Comparison of ENCODE assay signal across 8 mouse cellular contexts in genomic region chr15:5185366-5186292, GRCm38 (mm10). TPM values are rescaled to one million over a fixed set of nuclear protein-coding genes. Genes with fewer than 3 reads are reported as not detected.
DNase-seq lines count a peak whose midpoint lies in the region; ATAC-seq and TF ChIP-seq lines count a peak whose summit lies in the region.

Gene Ttc33 (plus strand): TSS chr15:5185525.

- H3K4me1 ChIP-seq in brown adipose tissue, adult 24 weeks (ENCODE audit: control insufficient read depth, insufficient read depth, insufficient read length, low read length) = no peaks in the 10 kb centered on the region
- H3K4me1 ChIP-seq in heart, embryonic 13.5 days = peaks cover 20% of the 10 kb centered on the region
- peaks cover 11% of the 10 kb centered on the region for H3K4me1 ChIP-seq in kidney, postnatal 0 days (replicated peaks; ENCODE audit: insufficient read depth, low read length)
- H3K4me1 ChIP-seq in liver, adult 2 months (ENCODE audit: control insufficient read depth, insufficient read depth, low read length) = peaks cover 10% of the 10 kb centered on the region

- peak; percentile 89 for ATAC-seq in erythroid progenitor cell, adult 5-6 weeks (replicated peaks; ENCODE audit: low FRiP score, poor library complexity, severe bottlenecking)
- ATAC-seq in heart, embryonic 13.5 days (ENCODE audit: extremely low read depth, insufficient number of reproducible peaks, low FRiP score, low TSS enrichment) = peak; percentile 63; the same call in 1 of the 2 replicates
- ATAC-seq in kidney, postnatal 0 days (replicated peaks; ENCODE audit: low FRiP score, low read depth) = peak; percentile 90
- ATAC-seq in monocyte, adult 5-6 weeks (replicated peaks; ENCODE audit: insufficient number of reproducible peaks, low FRiP score, low TSS enrichment, poor library complexity, severe bottlenecking) = peak; percentile 63; the same call in 1 of the 2 replicates

- peak; percentile 73 for DNase-seq in CD4-positive, CD25-positive, alpha-beta regulatory T cell, adult 2 months (ENCODE audit: low read depth, low spot score)
- peak; percentile 92 for DNase-seq in kidney, postnatal 0 days (ENCODE audit: low spot score)
- peak; percentile 87 for DNase-seq in liver, adult 2 months (ENCODE audit: extremely low read depth, low read depth, low spot score)
- peak; percentile 75 to 80 for DNase-seq in spleen, postnatal 36 days (ENCODE audit: low spot score in 2 of 2)

- peaks cover 20% of the 10 kb centered on the region for H3K36me3 ChIP-seq in heart, embryonic 13.5 days
- H3K36me3 ChIP-seq in kidney, postnatal 0 days (ENCODE audit: insufficient read depth, low read length) = peaks cover 9% of the 10 kb centered on the region
- peaks cover 4% of the 10 kb centered on the region; the same call in 1 of the 2 replicates for H3K36me3 ChIP-seq in liver, adult 2 months (ENCODE audit: control insufficient read depth, insufficient read depth, low read length)

- H3K4me3 ChIP-seq in brown adipose tissue, adult 24 weeks (ENCODE audit: insufficient read depth, low read depth, low read length) = peak within 1 kb of the TSS; percentile 96
- H3K4me3 ChIP-seq in heart, embryonic 13.5 days = peak within 1 kb of the TSS; percentile 97
- H3K4me3 ChIP-seq in kidney, postnatal 0 days (replicated peaks; ENCODE audit: low read depth, low read length) = peak within 1 kb of the TSS; percentile 92
- peak within 1 kb of the TSS; percentile 96 for H3K4me3 ChIP-seq in liver, adult 2 months (ENCODE audit: insufficient read depth, low read depth, low read length)

- TF ChIP-seq POLR2A in liver, adult 2 months (IDR thresholded peaks at IDR 0.05; ENCODE audit: extremely low read depth, insufficient read depth, low read length) = peak; percentile 83

- H3K4me2 ChIP-seq in heart, embryonic 13.5 days = peak within 1 kb of the TSS; percentile 87
- peak within 1 kb of the TSS; percentile 68 for H3K4me2 ChIP-seq in kidney, postnatal 0 days (ENCODE audit: low read length)

- H3K9me3 ChIP-seq in heart, embryonic 13.5 days = no peaks in the 10 kb centered on the region
- no peaks in the 10 kb centered on the region for H3K9me3 ChIP-seq in kidney, postnatal 0 days (replicated peaks; ENCODE audit: low read length)

- no peaks in the 10 kb centered on the region for H3K27me3 ChIP-seq in heart, embryonic 13.5 days (replicated peaks)
- H3K27me3 ChIP-seq in kidney, postnatal 0 days (ENCODE audit: insufficient read depth, low read length) = no peaks in the 10 kb centered on the region
- H3K27me3 ChIP-seq in liver, adult 2 months (ENCODE audit: control insufficient read depth, insufficient read depth, low read length) = no peaks in the 10 kb centered on the region

- peak within 1 kb of the TSS; percentile 91 for H3K9ac ChIP-seq in heart, embryonic 13.5 days
- peak within 1 kb of the TSS; percentile 92 for H3K9ac ChIP-seq in kidney, postnatal 0 days (ENCODE audit: low read depth, low read length)
- H3K9ac ChIP-seq in liver, adult 2 months (ENCODE audit: low read depth, low read length) = peak within 1 kb of the TSS; percentile 99

- peaks cover 3% of the 10 kb centered on the region; the same call in 1 of the 2 replicates for H3K79me2 ChIP-seq in liver, adult 2 months (ENCODE audit: control insufficient read depth, insufficient read depth, low read length)

- WGBS in heart, embryonic 13.5 days = 1% methylated on average over 55 of the region's 55 CpGs
- WGBS in kidney, postnatal 0 days = under 1% methylated on average over 55 of the region's 55 CpGs
- WGBS in liver, adult 2 months = under 1% methylated on average over 55 of the region's 55 CpGs

- H3K27ac ChIP-seq in brown adipose tissue, adult 24 weeks (replicated peaks; ENCODE audit: low read depth, low read length) = peak within 1 kb of the TSS; percentile 79
- peak within 1 kb of the TSS; percentile 83 for H3K27ac ChIP-seq in heart, embryonic 13.5 days (replicated peaks)
- peak within 1 kb of the TSS; percentile 95 for H3K27ac ChIP-seq in kidney, postnatal 0 days
- H3K27ac ChIP-seq in liver, adult 2 months (replicated peaks; ENCODE audit: insufficient read depth, low read depth, low read length) = peak within 1 kb of the TSS; percentile 95

- peak; percentile 59 for TF ChIP-seq CTCF in kidney, postnatal 0 days (IDR thresholded peaks at IDR 0.05; ENCODE audit: low read depth)
- 0 out of 2 replicates have a peak, but pooled peaks have one; percentile 18 for TF ChIP-seq CTCF in liver, adult 2 months (IDR thresholded peaks at IDR 0.05; ENCODE audit: low read depth, low read length)

RNA-seq across cellular contexts. Expression of gene Ttc33, which starts in this region (rescaled TPM):
- polyA plus RNA-seq in brown adipose tissue, adult 24 weeks (2012; ENCODE audit: insufficient read depth, insufficient read length, missing spikeins) = 18.9 and 23.4 TPM in 2 replicates
- 1.7 and 9.4 TPM in 2 replicates for total RNA-seq in erythroid progenitor cell, adult 5-6 weeks (2015; ENCODE audit: low replicate concordance)
- 4.8 and 11.4 TPM in 2 replicates for total RNA-seq in erythroid progenitor cell, adult 5-6 weeks (2017; ENCODE audit: low replicate concordance)
- polyA plus RNA-seq in heart, embryonic 13.5 days (2015; fragmentation: Nextera tagmentation; extraction: Ambion mirVana) = 29.3 and 31.6 TPM in 2 replicates
- polyA plus RNA-seq in kidney, postnatal 0 days (2015; fragmentation: Nextera tagmentation; extraction: Ambion mirVana) = 45.9 and 47.4 TPM in 2 replicates
- 24.6 and 34.7 TPM in 2 replicates for total RNA-seq in liver, adult 2 months (2014; rRNA removed)
- 3.7 and 3.9 TPM in 2 replicates for polyA plus RNA-seq in liver, adult 2 months (2012; rRNA removed)
- total RNA-seq in monocyte, adult 5-6 weeks (2017) = 22.5 to 48.1 TPM (median 41.8 TPM) in 3 replicates

Comparison
In these comparisons a context has a peak if more than half of its experiments do, and no peak if none do; other contexts are left out.
1. Peak in every context shown above with its lines: DNase-seq, ATAC-seq, H3K4me3 ChIP-seq and H3K27ac ChIP-seq.